Mouse (Mus musculus): ENCODE measurements around the gene Ptpn21. TPM values are rescaled to one million over a fixed set of nuclear protein-coding genes. Genes with fewer than 3 reads are reported as not detected.

Ptpn21 gene
- 12.2 and 15.0 TPM in 2 replicates for polyA plus RNA-seq (2015; fragmentation: Nextera tagmentation; extraction: Ambion mirVana)

DNA sequence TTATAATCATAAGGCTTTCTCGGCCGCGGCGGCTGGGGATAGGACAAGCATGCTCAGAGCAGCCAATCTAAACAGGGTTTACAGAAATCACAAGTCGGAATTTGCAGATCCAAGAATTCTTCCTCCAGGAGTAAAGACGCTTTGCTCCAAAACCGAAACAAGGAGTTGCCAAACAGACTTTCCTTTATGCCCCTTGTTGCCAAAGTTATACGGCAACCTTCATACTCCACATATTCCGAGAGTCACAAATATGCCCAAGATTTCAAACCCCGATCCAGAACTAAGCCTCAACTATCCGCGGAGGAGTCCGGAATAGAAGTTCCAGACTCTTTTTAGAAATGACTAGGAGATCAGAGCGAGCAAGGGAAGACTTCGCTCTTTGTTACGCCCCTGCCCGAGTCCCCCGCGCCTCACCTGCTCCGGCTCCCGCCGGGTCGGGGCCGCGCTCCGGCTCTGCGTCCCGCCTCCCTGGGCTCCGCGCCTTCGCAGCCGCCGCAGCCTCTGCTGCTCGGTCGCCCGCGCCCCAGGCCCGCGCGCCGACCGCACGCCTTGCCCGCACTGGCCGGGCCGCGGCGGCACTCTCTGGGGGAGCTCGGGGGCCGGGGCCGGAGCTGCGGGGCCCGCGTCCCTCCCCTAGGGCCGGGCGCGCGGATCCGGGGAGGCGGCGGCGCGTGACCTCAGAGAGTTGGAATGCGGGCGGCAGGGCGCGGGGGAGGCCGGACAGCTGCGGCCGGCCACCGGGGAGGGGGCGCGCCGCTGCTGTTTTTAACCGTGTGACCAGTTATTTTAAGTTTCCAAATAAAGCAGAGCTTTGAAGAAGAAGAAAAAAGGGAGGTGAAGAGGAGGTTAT, at the start of gene Ptpn21:
Ptpn21 (minus strand) TSS at position 455 of the 850 bp plus-strand sequence.

DNA sequence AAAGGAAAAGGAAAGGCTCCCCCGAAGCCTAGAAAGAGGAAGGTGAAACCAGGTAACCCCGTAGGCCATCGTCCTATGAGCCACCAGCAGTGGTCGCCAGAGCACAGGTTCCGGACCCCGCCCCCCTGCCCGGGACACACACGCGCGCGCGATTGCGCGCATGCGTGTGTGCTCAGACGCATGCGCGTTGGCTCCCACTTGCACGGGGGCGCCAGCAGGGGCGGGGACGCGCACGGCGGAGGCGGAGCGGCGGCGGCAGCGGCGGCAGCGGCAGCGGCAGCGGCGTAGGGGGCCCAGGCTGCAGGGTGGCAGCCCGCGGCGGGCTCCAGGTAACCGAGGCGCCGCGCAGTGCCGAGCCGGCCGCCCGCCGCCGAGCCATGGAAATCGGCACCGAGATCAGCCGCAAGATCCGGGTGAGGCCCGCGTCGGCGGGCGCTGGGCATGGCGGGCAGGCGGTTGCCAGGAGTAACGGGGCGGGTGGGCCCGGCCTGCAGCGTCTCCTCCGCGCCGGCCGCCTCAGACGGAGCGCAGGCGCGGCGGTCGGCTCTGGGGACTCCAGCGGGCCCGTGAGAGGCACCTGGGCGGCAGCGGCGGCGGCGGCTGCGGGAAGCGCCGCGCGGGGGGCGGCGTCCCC, 9.7 kb upstream of the Ptpn21 start, which contains the start of gene Zc3h14:
Zc3h14 (plus strand) TSS at position 219 of the 634 bp plus-strand sequence.

DNA sequence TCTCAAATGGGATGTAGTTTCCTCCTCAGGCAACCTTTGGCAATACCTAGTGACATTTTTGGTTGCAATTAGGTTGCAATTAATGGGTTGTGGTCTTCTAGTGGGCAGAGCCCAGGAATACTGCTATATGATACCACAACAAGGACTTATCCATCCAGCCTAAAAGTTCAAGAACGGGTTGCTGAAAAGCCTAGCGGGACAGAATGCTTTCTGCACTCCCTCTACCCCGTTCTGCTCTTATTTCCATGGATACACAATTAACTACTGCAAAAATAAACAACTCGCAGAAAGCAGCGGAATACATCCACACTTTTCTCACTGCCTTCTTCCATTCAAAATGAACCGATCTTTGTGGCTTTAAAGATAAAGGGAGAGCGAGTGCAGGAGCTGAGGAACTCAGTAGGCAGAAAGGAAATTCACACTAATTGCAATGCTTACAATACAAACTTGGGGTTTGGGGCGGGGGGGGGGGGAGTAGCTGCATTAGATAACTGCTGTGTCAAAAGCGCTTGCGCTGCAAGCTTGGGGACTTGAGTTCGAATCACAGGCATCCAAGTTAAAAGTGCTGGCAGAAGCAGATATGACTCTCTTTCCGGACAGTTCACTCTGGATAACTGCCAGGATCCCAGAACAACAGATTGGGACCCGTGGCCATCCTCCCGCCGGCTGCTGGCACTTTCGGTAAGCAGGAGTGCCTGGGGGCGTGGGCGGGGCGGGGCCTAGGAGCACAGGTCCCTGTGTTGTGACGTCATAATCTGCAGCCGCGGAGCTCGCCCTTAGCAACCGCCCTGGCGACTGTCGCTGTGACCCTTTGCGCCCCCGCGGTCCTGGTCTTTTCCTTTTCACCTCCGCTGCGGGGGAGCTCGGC, 109.6 kb downstream of the Ptpn21 start, which contains the start of gene Spata7:
Spata7 (plus strand) TSS at position 766 of the 868 bp plus-strand sequence.

Other genes with a start within 250 kb of the Ptpn21 start
- gene Kcnk10, start 159.1 kb downstream of the Ptpn21 start, polyA plus RNA-seq (2015; fragmentation: Nextera tagmentation; extraction: Ambion mirVana): 0.21 and 0.22 TPM in 2 replicates
- gene Spata7, start 109.2 kb downstream of the Ptpn21 start, polyA plus RNA-seq (2015; fragmentation: Nextera tagmentation; extraction: Ambion mirVana): 4.4 and 5.3 TPM in 2 replicates
- 55.8 and 62.5 TPM in 2 replicates for gene Zc3h14, start 9.6 kb upstream of the Ptpn21 start, polyA plus RNA-seq (2015; fragmentation: Nextera tagmentation; extraction: Ambion mirVana)
- 0.39 and 0.91 TPM in 2 replicates for gene Eml5, start 164.1 kb upstream of the Ptpn21 start, polyA plus RNA-seq (2015; fragmentation: Nextera tagmentation; extraction: Ambion mirVana)
- gene Ttc8, start 183.2 kb upstream of the Ptpn21 start, polyA plus RNA-seq (2015; fragmentation: Nextera tagmentation; extraction: Ambion mirVana): 8.7 and 10.1 TPM in 2 replicates